Mouse (Mus musculus) testis, adult 2 months (tissue): ENCODE data around the gene Dmrtc2.

Experiments
- CTCF ChIP-seq: fragments of 200-500 bp; IDR thresholded peaks from 2 replicates; pipeline ENCODE4 v1.5.1; 2012; ENCODE audit warnings: low read depth, mild to moderate bottlenecking, inconsistent platforms, low read length, moderate library complexity; ENCODE audit not compliant: control insufficient read depth, insufficient read depth, insufficient replicate concordance
- POLR2A ChIP-seq: fragments of 200-500 bp; IDR thresholded peaks from 2 replicates; pipeline ENCODE4 v1.6.1; 2012; ENCODE audit warnings: low read depth, mild to moderate bottlenecking, inconsistent platforms, low read length, moderate library complexity; ENCODE audit not compliant: control insufficient read depth

GRCm38 (mm10) chr7:24904070-24904483 lies 34.2 kb downstream of the Dmrtc2 start:
- TF ChIP-seq CTCF (no peak), POLR2A (peak; percentile 47; the same call in 1 of the 2 replicates)
